Mouse (Mus musculus) cerebellum, postnatal 25 days (tissue): ENCODE measurements around the gene Antxr1.

Source experiments
- DNase-seq, 2 experiments: peaks; one replicate each; pipeline ENCODE4 v3.0.0; 2021; ENCODE audit warnings: mixed read lengths in 2 of 2

The Antxr1 gene

DNA sequence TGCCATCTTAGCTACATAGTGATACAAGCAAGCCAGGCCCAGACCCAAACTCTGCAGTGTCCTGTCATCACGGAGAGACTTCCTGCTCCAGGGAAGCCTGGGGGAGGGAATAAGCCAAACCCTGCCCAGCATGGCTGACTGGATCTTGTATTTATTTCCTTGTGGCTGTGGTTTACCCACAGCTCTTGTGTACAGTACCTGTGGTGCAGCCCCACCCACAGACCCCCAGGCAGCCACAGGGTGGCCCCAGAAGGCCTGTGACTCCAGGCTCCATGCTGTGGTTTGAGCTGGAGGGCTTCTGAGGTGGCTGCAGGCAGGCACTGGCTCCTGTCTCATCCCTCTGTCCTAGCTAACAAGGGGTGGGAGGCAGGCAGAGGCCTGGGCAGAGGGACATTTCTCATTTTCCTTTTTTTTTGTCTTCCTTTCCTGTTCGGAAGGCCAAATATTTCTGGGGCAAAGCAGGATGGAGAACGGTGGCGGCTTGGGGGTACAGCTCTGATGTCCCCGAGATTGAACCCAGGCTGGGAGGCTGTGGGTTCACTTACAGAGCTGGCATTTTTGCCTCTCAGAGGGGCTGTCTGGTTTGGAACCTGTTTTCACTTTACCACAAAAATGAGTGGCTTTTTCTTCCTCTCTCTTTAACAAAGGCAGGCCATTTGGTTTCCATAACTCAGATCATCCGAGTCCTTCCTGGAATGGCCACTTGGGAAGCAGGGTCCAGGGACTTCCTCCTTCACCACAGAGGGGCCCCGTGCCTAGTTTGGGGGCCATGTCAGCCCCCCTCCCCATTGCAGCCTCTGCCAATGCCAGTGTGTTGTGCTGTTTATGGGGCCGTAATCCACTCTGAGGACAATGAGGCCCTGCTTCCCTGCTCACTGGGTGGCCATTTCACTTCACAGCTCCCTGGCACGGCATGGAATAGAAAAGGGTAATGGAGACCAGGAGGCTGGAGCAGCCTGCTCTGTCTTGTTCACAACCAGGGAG lies 91.2 kb downstream of the Antxr1 start:
- no peak for DNase-seq

DNA sequence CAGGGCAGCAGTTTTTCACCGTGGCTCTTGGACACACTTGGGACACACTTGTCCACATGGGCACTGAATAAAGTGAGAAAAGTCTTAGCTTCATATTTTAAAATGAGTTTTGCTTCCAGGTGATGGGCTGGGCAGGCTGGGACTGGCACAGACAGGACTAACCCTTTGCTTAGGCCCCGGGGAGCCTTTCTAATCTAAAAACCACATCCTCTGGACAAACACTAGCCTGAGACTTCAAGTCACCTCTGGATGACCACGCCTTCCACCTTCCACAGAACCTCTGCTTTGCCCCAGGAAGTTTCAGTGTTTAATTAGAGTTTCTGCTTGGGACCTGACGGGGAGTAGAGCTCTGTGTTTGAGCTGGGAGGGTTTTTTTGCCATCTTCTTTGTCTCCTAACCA lies 98.4 kb downstream of the Antxr1 start:
- DNase-seq = no peak

DNA sequence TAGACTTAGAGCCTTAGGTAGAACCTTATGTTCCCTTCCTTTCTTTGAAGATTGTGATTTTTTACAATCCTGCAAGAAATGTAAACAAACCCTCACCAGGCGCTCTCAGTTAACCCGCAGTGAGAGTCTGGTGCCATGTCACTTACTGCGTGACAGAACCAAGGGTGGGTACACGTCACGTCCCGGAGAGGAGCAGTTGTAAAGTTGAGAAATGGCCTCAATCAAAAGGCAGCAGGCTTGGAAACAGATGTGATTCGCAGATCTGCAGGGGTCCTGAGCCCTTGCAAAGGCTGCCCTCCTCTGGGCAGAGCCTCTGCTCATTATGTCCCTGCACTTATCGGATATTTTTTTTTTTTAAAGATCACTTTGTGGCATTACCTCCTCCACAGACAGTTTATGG lies 99.6 kb downstream of the Antxr1 start:
- DNase-seq = no peak

DNA sequence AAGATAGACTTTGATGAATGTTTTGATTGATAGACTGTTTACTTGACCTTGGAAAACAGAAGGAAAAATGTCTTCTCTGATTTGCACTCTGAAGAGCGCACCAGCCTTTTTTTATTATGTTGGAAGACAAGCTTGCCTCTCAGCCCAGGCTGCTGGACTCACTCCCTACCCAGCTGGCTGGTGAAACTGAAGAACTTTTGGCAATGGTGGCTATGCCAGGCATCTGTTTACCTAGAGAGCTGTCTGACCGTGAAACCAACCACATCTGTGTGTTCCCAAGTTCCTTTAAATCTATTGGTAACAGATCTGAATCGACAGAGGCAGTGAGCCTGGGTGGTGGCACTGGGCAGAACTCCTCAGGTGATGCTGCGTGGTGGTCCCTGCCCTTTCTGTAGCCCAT lies 102.5 kb downstream of the Antxr1 start:
- DNase-seq = no peak

DNA sequence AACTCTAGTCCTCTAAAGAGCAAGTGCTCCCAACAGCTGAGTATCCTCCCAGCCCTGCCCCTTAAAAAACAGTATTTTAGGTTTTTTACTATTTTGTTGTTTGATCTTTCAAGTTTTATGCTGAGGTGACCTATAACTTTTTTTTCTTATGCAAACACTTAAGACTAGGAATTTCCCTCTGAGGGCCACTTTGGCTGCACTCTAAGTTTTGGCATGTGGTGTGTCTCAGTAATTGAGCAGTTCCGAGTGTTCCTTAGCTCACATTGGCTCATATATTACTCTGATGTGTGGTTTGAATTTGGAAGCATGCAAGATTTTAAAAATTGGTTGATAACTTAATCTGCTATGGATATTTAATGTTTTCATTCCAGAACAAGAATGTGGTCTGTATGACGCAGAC lies 105.6 kb downstream of the Antxr1 start:
- DNase-seq = no peak

DNA sequence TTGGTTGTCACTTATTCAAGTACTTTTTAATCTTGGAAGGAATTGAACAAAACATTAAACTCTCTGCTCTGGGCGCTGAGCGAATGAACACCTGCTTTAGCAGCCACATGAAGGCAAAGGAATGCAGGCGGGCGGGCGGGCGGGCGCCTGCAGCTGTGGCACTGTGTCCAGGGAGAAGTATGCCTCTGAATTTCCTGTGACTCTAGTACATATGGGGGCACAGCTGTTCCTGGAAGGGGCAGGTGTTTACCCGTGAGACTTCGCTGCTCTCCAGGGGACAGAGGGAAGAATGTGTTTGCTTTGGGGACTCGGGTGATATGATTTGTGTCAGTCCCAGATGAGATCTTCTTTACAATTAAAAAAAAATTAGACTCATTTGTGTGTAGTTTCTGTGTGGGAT lies 107.7 kb downstream of the Antxr1 start:
- DNase-seq = no peak

- DNase-seq = no peak
These were observed 109.3 kb downstream of the Antxr1 start for GRCm38 (mm10) chr6:87226315-87226714.

- no peak for DNase-seq
These were observed 110.3 kb downstream of the Antxr1 start for GRCm38 (mm10) chr6:87225286-87225685.

GRCm38 (mm10) chr6:87222854-87223631 lies 112.6 kb downstream of the Antxr1 start:
- peak in 1 of 2 experiments; percentile 18 for DNase-seq

DNA sequence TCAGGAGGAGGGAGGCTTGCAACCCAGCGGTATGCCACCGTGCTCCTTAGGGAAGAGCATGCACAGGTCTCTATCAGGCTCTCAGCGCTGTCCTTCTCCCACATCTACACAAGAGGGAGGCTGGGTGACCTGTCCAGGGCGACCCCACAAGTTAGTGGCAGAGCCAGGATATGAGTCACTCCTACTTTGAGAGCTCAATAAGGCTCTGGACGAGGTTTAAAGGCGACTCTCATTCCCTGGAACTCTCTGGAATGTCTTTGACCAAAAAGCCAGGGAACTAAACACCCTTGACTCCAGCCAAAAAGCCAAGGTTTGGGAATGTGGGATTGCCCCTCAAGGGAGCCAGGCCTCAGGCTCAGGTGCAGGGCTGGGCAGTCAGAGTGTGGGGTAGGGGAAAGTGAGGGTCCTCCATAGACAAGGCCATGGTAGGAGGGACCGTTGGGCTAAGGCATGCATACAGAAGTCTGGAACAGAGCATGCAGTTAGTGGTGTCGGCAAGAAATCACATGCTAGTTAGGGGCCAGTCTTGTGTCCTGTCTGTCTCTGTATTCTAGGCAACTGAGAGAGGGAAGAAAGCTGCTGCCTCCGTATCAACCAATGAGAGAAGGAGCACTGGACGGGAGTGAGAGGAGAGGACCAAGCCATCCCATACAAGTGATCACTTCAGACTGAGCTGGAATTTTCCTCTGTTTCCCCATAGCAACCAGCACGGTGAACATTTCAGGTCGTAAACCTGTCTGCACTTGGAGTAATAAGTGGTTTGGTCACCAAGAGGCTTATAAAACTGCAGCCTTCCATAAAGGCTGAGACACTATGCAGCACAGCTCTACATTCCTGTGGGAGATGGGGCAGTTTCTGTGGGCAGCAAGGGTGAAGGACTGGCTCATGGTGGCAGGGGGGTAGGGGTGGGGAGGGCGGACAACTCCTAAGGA lies 116.3 kb downstream of the Antxr1 start:
- no peak for DNase-seq

DNA sequence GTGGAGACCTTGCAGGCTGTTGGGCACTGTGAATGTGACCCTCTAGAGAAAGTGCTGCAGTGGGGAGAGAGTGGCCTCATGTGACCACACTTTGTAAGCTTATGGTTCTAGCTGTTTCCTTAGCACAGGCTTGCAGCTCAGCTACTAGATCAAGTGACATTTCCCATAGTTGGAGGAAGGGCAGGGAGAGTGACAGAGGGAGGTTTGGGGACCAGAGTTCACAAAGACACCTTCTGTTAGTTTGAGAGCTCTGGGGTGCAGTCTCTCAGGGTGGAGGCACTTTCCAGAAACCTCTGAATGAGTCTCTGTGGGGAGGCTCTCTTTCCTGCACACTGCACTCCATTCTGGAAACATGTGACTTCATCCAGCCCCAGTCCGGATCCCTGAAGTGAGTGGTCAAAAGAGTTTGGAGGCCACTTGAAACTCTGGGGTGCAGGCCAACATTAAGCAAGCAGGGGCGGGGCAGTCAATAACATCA lies 119.5 kb downstream of the Antxr1 start:
- no peak for DNase-seq

GRCm38 (mm10) chr6:87213262-87213661 lies 122.4 kb downstream of the Antxr1 start:
- DNase-seq = no peak

- DNase-seq = no peak
These were observed 124.1 kb downstream of the Antxr1 start for GRCm38 (mm10) chr6:87211551-87211950.

DNA sequence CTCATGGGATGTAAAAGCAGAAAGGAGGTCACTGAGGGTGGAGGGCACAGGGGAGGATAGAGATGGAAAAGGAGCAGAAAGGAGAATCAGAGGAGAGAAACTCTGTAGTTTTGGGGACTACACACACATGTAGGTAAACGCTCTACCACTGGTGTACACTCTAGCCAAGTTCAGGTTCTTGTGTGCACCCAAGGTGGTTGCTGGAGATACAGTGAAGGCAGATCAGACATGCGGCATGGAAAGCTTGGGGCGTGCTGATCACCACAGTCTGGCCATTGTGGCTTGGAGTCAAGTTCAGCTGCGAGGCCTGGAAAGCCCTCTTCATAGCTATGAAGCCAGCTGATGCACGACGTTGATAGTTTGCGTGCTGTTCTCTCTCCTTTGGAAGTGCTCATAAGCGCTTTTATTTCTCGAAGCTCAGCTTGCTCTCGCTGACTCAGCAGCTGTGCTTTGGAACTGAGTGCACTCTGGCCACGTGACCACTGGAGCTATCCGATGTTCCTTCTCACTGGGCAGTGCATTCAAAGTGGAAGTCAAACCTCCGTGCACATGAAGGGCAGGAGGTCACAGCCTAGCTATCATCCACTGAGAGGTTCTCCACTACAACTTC lies 128.1 kb downstream of the Antxr1 start:
- DNase-seq = peak; percentile 14 to 49

GRCm38 (mm10) chr6:87206790-87207189 lies 128.8 kb downstream of the Antxr1 start:
- peak; percentile 13 to 34 for DNase-seq

DNA sequence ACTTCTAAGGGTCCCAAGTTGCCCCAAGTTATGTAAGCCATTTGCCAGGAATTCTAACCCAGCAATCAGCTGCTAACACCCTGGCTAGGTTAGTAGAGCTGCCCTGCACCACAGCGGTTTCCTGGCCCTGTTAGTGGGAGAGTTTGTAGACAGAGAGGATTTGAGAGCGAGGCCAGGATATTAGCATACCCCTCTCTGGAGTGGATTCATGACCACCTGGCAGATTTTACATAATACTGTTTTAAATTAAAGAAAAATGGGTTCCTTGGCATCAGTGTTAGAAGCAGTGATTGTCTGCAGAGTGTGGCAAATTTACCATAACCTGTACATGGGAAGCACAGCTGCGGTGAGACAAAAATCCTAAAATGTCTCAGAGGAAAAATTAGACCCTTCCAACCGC lies 132.2 kb downstream of the Antxr1 start:
- DNase-seq = no peak

DNA sequence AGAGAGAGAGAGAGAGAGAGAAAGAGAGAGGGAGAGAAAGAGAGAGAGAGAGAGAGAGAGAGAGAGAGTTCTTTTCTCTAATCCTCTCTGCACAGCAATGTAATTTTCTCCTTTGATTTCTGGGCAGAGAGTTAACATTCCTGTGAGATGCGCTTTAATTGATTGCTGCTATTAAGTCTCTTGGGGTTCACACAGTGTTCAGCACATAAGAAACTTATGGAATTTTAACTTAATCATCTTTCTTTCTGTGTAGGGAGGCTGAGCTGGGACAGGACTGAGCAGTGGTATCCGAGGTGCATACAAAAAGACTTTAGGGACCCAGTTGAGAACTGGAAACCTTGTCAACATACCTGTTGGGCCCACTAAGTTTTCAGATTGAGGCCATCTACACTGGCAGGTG lies 132.6 kb downstream of the Antxr1 start:
- DNase-seq = no peak

GRCm38 (mm10) chr6:87202048-87202605 lies 133.5 kb downstream of the Antxr1 start:
- DNase-seq = no peak

- no peak for DNase-seq
These were observed 145.9 kb downstream of the Antxr1 start for GRCm38 (mm10) chr6:87189755-87190154.

- DNase-seq = no peak
These were observed 148.6 kb downstream of the Antxr1 start for GRCm38 (mm10) chr6:87186988-87187387.

GRCm38 (mm10) chr6:87184418-87184817 lies 151.2 kb downstream of the Antxr1 start:
- no peak for DNase-seq

DNA sequence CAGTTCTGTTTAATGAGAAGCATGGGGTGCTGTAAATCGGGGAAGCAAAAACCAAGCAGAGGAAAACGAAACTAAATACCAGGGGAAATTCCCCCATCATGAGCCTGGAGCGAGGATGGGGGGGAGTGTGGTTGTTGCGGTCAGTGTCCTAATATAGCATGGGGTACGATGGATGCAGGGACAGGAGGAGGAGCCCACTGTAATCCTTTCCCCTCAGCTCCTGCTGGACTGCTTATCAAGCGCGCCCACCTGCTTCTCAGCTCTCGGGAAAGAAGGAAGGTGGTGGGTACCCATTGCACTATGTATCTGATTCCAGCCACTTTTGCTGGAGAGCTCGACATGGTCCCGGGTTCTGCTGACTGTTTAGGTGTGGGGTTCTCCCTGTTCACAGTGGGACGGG lies 151.6 kb downstream of the Antxr1 start:
- DNase-seq = no peak
